Mouse (Mus musculus) embryonic fibroblast, embryonic 13.5 days (primary cell): ENCODE data around the gene Fundc1. TPM values are rescaled to one million over a fixed set of nuclear protein-coding genes. Genes with fewer than 3 reads are reported as not detected.

ENCODE experiments used
- H3K27ac ChIP-seq: 2 replicates; pipeline ENCODE4 v1.5.1; 2012; ENCODE audit warnings: low read length, control low read depth, inconsistent platforms; ENCODE audit not compliant: insufficient read depth
- H3K4me1 ChIP-seq: 2 replicates; pipeline ENCODE4 v1.6.1; 2011; ENCODE audit warnings: low read length; ENCODE audit not compliant: control insufficient read depth, insufficient read depth
- H3K4me3 ChIP-seq: 2 replicates; pipeline ENCODE4 v1.5.1; 2011; ENCODE audit warnings: mild to moderate bottlenecking, control low read depth, low read length; ENCODE audit not compliant: insufficient read depth
- CTCF ChIP-seq: IDR thresholded peaks from 2 replicates; pipeline ENCODE4 v1.5.1; 2011; ENCODE audit warnings: mild to moderate bottlenecking, control low read depth, low read length, moderate library complexity, borderline replicate concordance; ENCODE audit not compliant: insufficient read depth
- POLR2A ChIP-seq: IDR thresholded peaks from 2 replicates; pipeline ENCODE4 v1.6.1; 2011; ENCODE audit warnings: low read depth, mild to moderate bottlenecking, control low read depth, low read length, moderate library complexity
- polyA plus RNA-seq: library from polyadenylated mRNA; stranded (reverse); fragments of >200 nt; gene quantifications from 2 replicates; pipeline ENCODE4 v1.2.4, GENCODE M21; 2011; ENCODE audit warnings: low read depth; ENCODE audit not compliant: missing spikeins, insufficient read length

Gene Fundc1
- polyA plus RNA-seq, 1 experiment, result 35.7 TPM

- Histone ChIP-seq H3K4me1 (no peaks in the 10 kb centered on the region), H3K27ac (no peak overlapping the region), H3K4me3 (no peak overlapping the region)
- no peak for TF ChIP-seq CTCF
- no peak for TF ChIP-seq POLR2A
Measured at GRCm38 (mm10) chrX:17512021-17512602, 60.0 kb downstream of the Fundc1 start.
